Mouse (Mus musculus): ENCODE measurements around the gene Palb2.

GRCm38 (mm10) chr7:122170705-122171104 is 37.9 kb upstream of the Palb2 start:
- no peak for TF ChIP-seq CTCF (IDR thresholded peaks at IDR 0.05; ENCODE audit: low read depth, low read length)
- no peak for TF ChIP-seq POLR2A (IDR thresholded peaks at IDR 0.05; ENCODE audit: extremely low read depth, insufficient read depth, low read length)
